Mouse (Mus musculus) erythroblast, adult 5-6 weeks (primary cell): ENCODE measurements around the gene Clec3a. TPM values are rescaled to one million over a fixed set of nuclear protein-coding genes. Genes with fewer than 3 reads are reported as not detected.

Experiments
- ATAC-seq: replicated peaks from 2 replicates; pipeline ENCODE4 v1.8.0; 2016; ENCODE audit warnings: moderate number of reproducible peaks, mild to moderate bottlenecking, moderate TSS enrichment, inconsistent platforms; ENCODE audit not compliant: poor library complexity, low FRiP score, severe bottlenecking
- total RNA-seq, 2 experiments: library from RNA; stranded (forward) in 1 of 2; stranded (reverse) in 1 of 2; fragments of 150-400 nt in 1 of 2; fragments of 200-764, 138-1000 nt in 1 of 2; gene quantifications; 2 replicates each; pipeline versions ENCODE4 v1.2.3 to v1.2.4; 2015 to 2017; ENCODE audit warnings: low replicate concordance in 2 of 2

Gene Clec3a
- total RNA-seq (2015; ENCODE audit: low replicate concordance) (not detected in 2 replicates), total RNA-seq (2017; ENCODE audit: low replicate concordance) (not detected in 2 replicates)

DNA sequence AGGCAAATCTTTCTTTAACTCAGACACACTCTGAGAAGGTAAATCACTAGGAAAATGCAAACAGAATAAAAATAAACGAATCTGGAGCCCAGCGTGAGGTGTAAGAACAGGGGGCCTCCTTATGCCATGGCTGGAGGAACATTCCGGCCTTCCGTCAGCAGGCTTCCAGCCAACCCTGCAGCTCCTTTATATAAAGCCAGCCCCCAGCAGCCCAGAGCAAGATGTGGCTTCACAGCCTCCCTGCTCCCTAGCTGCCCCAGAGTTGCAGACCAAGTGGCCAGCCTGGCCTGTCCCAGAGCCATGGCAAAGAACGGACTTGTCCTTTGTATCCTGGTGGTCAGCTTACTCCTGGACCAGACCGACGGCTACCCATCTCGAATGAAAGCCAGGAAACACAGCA, at the start of gene Clec3a:
Clec3a (plus strand) TSS at position 301 of the 400 bp plus-strand sequence.
- no peak for ATAC-seq

DNA sequence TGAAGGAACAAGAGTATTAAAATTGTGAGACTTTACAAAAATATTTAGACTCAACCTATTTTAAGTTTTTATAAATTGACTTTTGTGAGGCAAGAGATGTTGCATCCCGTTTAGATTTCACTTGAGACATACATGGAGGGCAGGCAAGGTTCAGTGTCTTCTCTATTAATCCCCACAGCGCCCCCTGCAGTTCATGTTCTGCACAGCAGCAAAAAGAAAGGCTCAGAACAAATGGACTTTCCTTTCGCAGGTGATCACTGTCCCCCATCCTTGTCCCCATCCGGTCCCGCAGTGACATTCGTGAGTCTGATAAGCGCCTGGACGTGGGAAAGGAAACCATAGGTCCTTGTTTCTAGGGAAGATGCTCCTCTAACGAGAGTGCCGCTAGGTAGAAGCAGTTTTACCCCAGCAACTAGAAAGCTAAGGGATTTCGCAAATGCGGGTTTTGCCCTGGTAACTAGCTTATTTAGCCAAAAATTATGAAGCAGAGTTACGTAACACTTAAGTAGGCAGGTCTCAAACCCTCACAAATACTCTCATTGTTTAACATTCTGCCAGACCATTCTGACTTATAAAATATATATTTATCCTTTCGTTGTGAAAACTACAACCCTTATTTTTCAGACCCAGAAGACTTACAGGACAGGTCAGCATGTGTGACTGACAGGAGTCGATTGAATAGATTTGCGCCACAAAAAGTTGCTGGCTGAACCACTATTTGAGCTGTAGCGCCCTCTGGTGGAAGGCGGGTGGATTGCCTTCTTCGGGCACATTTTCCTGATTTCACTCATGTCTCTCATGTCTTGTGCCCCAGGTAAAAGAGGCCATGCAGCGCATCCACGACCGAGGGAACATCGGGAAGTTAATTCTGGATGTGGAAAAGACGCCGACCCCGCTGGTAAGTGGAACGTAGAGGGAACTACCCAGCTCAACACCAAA, 48.6 kb upstream of the Clec3a start:
- ATAC-seq, result no peak

DNA sequence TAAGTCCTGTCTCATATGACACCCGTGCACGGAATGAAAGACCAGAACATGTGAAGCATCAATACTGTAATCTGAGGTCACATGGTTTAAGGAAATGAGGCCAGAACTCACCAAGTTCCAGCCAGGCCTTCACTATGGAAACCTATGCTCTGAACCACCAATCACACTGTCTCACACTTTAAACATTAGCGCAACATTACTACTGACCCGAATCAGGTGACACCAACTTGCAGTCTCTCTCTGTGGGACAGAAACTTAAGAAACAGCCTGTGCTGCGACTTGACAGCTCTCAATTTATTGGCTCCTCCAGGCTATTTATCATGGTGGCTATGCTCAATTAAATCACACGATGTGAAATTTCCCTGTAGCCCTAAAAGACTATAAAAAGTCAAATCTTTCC, 43.5 kb upstream of the Clec3a start:
- ATAC-seq, result no peak

DNA sequence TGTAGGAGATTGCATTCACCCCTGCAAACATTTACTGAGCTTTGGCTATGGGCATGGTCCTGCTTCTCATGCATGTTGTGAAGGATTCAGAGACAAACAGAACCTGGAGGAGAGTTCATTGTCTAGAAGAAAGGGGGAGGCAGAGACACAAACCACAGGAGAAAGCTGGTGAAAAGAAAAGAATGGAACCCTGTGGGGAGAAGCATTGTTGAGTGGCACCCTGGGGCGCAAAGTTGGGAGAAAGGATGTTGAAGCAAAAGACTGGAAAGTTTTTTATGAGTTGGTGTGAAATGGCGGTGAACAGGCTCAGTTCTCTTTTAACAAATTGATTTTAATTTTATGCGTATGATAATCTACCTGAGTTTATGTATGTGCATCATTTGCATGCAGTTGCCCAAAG, 33.7 kb upstream of the Clec3a start:
- no peak for ATAC-seq

DNA sequence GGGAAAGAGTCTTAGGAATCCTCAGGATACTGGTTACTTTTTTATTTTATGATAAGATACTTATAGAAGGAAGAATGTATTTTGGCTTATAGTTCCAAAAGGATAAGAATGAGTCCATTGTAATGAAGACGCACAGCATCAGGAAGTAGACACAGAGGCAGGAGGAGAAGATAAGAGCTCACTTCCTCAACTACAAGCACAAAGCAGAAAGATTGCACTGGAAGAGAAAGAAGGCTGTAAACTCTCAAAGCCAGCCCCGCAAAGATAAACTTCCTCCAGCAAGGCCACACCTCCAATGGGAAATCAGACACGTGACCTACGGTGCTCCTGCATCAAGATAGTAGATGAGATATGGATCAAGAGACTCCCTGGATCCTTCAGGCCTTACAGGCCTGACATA, 30.4 kb upstream of the Clec3a start:
- ATAC-seq, result no peak

DNA sequence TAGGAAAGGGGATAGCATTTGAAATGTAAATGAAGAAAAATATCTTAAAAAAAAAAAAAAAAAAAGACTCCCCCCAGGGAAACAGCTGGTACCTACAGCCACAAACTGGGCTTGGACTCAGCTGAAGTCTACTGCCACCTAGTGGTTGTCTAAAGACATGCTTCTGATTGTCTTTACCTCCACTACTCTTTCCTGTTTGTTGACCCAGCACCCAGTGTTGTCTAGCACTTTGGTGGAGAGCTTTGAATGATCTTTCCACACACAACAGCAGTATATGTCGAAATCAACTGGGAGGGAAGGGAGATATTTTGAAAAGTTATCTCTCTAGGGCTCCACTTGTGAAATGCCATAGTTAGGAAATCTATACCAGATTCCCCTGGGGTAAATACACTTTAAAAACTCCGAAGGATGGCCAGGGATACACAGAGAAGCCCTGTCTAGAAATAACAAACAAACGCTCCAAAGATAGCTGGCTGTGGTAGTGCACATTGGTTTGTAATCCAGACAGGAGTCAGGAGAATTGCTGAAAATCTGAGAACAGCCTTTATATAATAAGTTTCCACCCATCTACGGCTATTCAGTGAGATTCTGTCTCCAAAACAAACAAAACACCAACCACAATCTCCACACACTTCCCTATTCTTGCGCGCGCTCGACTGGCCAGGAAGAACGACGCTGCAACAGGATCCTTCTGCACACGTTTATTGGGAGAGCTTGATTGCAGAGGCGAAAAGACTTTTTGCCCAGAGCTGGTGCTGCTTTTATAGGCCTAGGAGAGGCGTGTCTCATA, 27.2 kb upstream of the Clec3a start:
- ATAC-seq, result no peak

DNA sequence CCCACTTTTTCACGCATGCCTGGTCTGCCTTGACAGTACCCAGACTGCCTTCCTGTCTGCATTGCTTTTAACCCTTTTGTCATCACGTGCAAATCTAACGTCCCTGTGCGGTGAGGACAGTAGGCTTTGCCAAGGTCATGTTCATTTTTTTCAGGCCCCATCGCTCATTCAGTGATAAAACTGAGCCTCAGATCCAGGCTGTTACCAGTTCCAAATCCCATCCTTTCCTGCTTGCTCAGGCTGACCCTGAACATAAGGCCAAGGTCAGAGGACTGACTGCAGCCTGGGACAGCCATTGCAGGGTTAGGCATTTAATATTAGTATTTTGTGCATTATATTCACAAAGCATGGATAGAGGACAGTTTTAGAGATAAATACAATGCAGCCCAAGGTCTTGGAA, 19.6 kb upstream of the Clec3a start:
- no peak for ATAC-seq

DNA sequence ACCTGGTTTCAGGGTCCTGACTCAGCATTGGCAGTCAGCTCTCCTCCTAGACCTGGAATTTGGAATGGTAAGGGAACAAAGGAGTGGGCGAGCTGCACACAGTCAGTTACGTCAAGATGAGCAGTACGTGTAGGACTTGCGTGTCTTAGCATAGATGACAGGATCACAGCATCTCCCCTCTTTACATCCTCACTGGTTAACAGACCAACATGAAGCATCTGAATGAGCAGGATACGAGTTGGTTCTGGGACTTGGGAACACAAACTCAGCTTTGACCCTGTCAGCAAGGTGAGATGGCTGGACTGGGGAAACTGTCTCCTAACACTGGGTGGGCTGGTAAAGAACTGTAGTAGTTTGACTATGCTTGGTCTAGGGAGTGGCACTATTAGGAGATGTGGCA, 18.6 kb upstream of the Clec3a start:
- no peak for ATAC-seq

DNA sequence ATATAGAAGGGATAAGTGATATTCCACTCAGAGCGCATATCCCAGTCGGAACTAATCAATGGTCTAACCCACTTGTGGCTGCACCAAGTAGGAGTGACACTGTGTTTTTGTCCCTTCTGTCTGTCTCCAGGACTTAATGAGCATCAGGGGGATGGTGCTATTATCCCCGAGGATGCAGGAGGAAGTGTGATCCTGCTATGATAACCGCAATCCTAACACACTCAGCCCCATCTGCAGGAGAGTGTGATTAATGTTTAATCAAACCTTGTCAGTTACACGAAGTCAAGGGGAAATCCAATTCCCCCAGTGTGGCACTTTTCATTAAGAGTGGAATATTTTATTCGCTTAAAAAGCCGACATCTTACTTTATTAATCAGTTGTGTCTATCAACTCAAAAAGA, 16.2 kb upstream of the Clec3a start:
- ATAC-seq, result no peak

DNA sequence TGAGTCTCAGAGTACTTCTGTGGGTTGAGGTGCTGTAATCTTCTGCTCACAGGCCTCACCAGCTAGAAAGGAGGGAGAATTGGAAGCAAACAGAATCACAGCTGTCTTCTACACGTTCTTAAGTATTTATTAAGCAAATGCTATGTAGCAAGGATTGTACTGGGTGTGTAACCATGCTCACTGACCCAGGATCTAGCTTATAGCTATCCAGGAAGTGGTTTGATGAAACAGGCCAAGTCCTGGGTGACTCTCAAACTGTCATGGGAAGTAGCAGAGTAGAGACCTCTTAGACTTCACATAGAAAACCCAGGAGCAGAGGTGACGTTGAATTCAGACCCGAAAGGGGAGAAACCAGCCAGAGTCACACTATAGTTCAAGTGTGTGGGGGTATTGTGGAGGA, 6.5 kb upstream of the Clec3a start:
- ATAC-seq, result no peak

DNA sequence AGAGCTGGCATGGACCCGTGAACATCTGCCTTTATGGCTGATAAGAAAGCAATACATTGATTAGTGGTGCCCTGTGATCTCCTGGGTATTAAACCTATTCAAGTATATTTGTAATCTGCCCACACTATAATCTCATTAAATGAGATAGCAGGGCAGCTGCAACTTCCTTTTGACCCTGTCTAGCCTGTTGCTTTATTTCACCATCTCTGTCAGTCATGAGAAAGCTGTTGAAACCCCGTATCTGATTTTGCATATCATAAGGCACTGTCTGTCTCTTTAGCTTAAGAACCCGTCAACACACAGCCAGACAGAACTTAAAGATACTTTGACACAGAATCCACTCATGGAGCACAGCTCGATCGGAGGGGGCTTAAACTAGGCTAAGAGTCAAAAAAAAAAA, 600 bp downstream of the Clec3a start:
- ATAC-seq, result no peak

DNA sequence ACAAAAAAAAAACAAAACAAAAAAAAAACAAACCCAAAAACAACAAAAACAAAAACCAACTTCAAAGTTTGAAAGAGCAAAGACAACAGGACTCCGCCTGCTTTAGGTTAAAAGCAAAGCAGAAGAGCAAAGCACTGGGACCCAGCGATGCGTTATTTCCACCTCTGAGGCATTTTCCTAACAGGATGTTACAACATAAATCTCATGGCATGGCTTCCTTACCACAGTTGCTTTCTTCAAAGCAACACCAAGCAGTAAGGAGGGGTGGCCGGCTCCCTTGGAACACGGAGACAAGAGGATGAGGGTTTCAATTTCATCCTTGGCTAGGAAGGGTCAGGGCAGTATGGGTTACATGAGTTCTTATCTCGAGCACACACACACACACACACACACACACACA, 1.0 kb downstream of the Clec3a start:
- no peak for ATAC-seq

DNA sequence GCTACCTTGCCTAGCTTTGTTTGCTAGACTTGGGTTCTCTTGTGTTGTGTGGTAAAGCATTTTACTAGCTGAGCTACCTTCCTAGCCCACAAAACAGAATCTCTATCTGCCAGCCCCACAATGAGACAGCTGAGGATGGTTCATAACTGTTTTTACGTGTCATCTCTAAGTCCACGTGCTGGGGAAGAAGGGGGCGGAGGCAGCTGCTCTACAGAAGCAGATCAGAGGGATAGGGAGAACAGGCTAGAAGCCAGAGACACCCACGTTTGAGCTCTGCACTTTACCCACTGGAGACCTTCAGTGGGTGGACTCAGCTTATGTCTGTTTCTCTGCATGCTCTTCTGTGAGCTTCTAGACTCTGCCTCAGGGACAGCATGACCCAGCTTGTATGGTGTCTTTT, 3.7 kb downstream of the Clec3a start:
- no peak for ATAC-seq

DNA sequence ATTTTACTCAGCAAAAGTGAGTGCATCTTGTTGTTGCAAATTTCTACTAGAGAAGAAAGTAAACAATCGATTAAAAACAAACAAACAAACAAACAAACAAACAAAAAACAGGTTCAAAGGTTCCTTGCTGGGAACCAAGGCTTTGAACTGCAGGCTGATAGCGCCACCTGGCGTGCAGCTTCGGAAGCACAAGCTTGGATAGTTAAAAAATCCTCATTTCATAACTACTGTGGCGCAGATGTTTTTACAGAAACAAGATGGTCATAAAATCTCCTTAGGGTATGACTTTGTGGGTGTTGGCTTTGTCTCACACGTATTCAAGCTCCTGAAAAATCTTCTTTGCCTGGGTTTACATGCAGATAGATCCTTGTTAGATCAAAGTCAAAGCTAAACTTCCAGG, 20.4 kb downstream of the Clec3a start:
- no peak for ATAC-seq

DNA sequence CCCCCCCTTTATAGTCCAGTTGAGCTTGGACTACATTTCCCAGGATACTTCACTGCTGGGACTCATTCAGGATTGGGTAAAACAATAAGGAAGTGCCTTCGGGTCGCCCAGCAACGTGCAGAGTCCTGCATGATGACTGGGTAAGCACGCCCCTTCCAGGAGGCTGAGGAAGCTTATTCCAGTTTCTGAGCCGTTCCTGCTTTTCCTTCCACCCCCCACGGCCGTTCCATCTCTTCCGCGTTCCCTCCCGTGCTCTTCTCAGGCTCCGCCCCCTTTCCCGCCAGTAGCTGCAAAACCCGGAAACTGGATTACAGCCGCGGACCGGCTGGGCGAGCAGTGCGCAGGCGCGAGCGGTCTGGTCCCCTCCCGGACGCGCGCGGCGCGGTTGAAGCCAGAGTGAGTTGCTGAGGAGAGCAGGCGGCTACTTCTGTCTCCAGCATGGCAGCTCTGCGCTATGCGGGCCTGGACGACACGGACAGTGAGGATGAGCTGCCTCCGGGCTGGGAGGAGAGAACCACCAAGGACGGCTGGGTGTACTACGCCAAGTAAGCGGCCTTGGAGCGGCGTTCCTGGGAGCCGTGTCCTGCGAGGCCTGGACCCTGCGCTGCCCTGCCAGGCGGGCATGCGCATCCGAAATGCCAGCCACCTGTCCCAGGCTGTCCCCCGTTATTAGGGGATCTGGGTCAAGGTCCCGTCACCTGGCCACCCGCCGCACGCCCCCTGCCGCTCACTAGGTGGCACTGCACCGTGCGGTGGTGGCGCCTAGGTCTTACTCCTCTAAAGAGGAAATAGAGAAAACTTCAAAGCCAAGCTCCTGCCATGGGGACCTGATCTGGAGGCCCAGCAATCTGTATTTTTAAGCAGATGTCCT, 21.7 kb downstream of the Clec3a start, which contains the start of gene Wwox:
Wwox (plus strand) TSS at position 322 of the 871 bp plus-strand sequence.
- ATAC-seq, result peak; percentile 92

DNA sequence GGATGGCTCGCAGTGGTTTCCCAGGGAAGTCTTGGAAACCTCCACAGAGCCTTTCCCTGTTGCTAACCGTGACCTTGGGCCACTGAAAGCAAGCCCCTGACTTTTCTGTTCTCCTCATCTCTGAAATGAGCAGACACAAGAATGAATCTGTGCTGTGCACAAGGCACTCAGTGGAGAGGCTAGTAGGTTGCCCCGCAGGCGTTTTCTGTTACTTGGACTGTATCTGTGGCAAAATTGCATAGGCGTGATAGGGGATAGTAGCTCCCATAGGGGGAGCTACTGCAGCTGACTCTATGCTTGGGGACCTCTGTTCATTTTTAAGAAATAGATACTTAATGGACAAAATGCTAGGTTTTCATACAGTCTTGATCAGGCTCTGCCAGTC, 22.3 kb downstream of the Clec3a start:
- ATAC-seq, result no peak

DNA sequence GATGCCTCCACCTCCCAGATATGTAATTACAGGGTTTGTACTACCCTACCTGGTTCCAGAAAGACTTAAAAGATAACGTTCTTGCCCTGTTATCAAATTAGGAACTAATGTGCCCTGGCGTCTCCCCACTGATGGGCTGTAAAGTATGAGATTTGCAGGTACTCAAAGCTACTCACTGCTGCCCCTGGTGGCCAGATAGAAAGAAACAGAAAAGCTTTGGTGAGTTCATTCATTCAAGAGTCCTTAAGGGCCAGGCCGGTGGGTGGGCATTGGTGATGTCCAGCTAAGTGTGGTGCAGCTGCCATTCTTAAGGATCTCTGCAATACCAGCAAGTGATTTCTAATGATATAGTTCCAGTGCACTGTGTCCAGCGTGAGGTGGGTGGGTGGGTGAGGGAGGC, 23.7 kb downstream of the Clec3a start:
- ATAC-seq, result no peak

DNA sequence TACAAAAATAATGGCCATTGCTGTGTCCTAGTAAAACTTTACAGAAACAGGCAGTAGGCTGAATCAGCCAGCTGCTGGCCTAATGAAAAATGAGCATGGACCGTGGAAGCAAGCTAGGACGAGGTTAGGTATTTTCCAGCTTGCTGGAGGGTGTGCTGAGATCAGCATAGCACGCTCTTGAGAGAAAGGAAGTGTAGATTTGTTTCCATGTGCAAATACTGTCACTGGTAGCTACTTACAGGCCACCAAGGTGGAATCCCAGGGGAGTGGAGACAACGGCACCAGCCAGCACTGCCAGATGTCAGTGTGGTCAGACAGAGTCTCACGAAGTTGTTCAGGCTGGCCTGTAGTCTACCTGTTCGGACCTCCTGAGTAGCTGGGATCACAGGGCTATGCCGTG, 29.0 kb downstream of the Clec3a start:
- no peak for ATAC-seq

DNA sequence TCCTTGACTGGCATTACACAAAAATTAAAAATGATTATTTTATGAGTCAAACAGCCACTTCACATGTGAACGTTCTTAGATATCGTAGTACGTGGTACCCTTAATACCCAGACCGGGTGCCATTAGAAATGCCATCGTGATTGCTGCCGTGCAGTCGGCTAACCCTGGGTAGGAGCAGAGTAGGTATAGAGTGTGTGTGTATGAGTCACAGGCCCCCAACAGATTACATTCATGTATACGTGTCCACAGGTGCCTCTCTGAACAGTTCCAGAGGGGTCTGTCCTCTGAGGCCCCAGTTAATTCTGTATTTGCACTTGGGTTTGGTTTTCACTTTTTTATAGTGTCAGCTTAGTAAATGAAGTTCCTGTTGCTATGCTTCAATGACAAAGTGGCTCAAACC, 34.4 kb downstream of the Clec3a start:
- ATAC-seq, result no peak

DNA sequence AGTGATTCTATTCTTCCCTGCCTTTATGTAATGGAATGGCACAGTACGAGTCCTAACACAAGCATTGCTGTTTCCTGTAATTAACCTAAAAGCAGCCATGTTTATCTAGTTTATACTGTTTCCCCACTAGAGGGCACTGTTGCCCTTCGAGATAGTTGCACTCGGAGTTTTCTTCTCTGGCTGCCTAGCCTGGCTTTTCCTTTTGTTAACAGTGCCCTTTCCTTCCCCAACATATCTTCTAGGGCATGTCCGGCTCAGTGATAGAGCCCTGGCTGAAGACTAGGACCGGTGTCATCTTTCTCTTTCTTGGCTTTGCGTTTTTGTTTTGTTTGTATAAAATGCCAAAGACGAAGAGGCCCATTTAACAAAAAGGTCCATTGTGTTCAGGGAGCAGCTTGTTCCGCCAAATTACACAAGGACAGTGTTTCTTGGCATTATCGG, 34.9 kb downstream of the Clec3a start:
- 0 out of 2 replicates have a peak, but pooled peaks have one; percentile 48 for ATAC-seq
